Mouse (Mus musculus): ENCODE data around the gene Exosc10.

Exosc10 gene

DNA sequence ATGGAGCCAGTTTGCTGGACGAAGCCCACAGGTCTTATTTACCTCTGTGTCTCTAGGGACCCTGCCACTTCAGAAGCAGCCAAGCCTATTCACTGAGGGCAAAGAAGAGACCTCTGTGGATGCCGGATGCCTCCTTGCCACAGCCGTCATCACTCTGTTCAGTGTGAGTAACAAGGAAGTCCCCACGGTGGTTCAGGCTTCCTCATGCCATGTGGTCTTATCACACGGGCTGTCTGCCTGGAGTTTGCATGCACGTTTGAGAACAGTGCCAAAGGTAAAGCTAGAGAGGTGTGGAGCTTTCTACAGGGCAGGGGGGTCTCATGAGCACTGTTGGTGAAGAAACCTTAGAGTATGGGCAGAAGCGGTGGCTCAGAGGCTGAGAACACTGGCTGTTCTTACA is 15.0 kb downstream of the Exosc10 start:
- no peak for DNase-seq

DNA sequence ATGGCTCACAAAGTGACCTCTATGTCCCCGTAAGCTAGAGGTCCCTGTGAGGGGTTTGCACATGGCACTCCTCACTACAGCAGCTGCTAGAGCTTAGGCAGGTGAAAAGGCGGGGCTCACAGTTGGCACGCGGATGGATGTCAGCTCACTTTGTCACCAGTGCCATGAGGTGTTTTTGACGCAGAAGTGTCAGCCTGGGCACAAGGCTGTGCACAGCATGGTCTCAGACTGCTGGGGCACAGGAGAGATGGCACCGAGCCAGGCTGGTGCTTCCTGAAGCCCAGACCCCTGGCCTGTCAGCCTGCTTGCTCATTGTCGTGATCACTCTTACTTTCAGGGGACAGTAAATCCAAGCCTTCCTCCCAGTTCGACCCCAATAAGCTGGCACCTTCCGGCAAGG is 22.5 kb downstream of the Exosc10 start:
- peak; percentile 33 for DNase-seq

DNA sequence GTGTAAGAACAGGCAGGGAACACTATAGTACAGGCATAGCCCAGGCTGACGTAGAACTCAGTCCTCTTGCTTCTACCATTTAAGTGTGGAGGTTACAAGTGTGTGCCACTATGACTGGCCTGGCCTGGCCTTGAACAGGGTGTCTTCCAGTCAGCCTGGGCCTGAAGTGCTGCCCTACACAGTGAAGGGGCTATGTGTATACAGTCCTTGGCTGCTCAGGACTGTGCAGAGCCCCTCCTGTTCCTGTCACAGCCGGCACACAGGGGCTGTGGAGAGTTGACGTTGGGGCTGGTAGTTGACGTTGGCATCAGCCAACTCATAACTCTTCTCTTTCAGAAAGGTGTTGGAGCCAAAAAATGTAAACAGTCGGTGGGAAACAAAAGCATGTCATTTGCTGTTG is 23.2 kb downstream of the Exosc10 start:
- no peak for DNase-seq

DNA sequence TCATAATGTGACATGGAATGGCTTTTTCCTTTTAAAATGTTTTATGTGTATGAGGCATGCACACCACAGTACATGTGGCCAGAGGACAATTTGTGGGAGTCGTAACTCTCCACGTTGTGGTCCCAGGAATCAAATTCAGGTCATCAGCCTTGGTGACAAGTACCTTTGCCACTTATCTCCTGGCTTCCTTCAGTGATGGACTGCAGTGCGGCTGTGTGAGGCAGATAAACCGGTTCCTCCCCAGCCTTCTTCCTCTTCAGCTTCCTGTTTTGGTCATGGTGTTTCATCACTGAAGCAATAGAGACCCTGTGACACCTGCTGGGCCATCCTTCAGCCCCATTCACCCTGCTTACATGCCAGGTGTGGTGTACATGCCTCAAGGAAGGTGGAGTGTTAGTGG is 25.0 kb downstream of the Exosc10 start:
- no peak for DNase-seq

DNA sequence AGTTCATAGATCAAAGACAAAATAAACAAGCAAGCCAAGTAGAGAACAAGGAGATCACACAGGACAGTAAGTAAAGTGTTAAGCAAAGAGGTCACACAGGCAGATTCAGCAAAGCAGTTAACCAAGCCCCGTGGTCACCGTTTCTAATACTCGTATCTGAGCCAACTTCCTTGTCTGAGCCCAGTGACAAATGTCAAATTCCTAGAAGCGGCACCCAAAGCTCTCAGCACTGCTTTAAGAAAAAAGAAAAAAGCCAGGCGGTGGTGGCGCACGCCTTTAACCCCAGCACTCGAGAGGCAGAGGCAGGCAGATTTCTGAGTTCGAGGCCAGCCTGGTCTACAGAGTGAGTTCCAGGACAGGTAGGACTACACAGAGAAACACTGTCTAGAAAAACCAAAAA is 28.4 kb downstream of the Exosc10 start:
- DNase-seq: no peak

DNA sequence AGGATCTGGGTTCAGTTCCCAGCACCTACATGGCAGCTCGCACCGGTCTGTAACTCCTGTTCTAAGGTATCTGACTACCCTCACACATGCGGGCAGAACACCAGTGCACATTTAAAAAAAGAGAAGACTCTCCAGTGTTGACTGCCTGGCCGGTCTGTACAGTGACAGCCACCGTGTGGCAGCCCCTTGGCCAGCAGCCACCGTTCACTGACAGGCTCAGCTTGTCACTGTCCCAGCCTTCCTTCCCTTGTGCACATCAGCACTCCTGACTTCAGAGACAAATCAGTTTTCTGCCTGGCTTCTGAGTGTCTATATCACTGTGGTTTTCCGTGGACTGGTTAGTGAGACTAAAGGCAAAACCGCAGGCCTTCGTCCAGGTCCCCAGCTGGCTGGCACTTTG is 30.6 kb downstream of the Exosc10 start:
- DNase-seq: no peak

DNA sequence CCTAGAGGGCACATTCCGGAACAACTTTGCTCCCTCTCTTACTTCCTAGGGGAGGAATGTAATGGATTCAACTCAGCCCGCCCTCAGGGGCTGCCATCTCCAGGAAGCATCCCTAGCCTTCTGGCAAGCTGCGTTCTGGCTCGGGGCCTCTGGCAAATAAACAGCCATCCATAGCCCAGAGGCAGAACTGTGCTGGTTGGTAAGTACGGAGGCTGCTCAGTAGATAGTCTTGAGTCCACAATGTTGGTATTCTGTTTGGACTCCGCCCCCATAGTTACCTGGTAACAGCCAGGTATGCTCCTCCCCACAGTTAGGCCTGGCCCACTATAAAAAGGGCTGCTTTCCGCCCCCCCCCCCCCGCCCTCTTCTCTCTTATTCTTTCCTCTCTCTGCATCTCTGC is 31.3 kb downstream of the Exosc10 start:
- DNase-seq: peak; percentile 20

DNA sequence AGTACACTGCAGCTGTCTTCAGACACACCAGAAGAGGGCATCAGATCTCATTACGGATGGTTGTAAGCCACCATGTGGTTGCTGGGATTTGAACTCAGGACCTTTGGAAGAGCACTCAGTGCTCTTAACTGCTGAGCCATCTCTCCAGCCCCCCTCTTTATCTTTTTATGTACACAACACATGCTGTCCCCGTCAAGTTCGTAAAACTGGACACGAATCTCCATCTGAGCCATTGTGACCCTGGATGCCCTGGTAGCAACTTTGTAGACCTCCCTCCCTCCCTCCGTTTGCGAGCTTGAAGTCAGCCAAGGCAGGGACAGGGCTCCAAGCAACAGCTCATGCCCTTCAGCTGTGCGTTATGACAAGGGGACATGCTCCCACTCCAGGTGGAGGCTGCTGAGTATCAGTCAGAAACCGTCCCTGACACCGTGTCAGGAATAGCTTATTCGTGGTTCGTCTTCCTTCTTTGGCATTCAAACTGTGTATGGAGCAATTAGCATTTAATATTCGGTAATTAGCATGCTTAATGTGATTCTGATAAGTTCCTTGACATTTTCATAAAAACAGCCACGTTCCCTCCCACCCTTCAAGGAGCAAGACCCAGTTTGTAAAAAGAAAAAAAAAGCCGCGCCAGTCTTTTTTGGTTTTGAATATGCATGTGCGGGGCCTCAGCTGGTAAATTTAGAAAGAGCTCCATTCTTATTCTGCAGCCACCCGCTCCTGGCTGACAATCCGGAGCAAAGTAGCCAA is 32.4 kb downstream of the Exosc10 start:
- peak; percentile 22 for DNase-seq

DNA sequence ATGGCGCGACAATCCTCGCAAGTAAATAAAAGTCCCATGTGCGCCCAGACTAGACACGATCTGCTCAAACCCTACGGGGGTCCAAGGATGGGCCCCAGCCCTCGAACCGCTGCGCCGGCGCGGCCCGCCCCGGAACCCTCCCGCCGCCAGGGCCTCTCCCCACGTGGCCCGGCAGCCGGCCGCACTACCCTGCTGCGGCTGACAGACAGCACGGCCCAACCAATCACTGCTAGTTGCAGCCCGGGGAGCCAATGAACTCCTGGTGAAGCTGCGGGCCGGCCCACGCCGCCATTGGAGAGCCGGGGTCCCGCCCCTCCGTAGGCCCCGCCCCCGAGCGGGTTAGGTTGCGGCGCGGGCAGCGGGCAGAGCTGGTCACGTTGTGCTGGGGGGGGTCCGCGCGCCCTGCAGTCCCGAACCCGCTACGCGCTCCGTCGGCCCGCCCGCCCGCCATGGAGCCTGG is 33.0 kb downstream of the Exosc10 start, which contains the start of gene Srm:
Gene Srm (plus strand): TSS at position 333 of the 460 bp plus-strand sequence.
- DNase-seq: peak; percentile 97

DNA sequence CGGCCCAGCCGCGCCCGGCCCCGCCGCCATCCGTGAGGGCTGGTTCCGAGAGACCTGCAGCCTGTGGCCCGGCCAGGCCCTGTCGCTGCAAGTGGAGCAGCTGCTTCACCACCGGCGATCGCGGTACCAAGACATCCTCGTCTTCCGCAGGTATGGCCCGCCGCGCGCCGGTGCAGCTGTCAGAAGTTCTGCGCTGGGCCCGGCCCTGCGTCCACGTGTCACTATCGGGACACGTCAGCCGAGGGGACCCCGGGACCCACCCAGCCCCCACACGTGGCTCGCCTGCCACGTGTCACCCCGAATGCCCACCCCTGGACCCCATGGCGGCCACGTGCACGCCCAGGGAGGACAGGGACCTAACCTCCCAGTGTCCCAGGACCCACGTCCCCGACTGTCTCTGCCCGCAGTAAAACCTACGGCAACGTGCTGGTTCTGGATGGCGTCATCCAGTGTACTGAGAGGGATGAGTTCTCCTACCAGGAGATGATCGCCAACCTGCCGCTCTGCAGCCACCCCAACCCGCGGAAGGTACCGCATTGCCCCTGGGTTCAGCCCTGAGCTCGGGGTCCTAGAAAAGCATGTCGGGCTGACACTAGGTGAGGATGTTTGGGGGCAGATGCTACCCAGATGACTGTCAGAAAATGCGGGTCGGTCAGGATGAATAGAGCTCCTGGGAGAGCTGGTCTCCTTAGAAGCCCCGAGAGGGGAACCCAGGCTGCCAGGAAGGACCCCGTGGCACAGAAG is 33.6 kb downstream of the Exosc10 start:
- DNase-seq: no peak

DNA sequence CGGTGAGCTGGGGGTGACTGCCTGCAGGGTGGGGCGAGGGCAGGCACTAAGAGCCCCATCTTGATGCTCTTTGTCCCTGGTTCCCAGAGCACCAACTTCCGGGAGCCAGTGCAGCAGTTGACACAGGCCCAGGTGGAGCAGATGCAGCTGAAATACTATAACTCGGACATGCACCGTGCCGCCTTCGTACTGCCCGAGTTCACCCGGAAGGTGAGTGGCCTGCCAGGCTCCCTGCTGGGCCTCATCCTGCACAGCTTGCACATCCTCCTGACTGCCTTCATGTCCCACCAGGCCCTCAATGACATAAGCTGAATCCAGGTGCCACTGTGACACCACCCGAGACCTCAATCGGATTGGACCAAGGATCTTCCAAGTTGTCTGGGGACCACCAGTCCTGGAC is 35.8 kb downstream of the Exosc10 start:
- DNase-seq: peak; percentile 35

DNA sequence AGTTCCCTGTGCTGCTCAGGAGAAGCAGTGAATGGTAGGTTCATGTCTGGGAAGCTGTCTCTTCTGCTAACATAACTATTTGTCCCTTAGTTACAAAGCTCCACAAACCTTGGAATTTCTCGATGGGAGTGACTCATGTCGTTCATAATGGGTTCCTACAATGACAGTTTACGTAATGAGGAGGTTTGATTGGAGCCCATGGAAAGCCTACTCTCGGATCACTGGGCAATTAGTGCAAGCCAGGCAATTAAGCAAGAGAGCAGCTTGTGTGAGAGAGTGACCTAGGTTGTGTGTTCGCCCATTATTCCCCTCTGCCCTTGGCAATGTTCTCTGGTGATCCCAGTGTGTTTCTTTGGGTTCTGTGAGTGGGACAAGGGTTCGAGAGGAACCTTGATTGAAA is 37.7 kb downstream of the Exosc10 start:
- DNase-seq: no peak

DNA sequence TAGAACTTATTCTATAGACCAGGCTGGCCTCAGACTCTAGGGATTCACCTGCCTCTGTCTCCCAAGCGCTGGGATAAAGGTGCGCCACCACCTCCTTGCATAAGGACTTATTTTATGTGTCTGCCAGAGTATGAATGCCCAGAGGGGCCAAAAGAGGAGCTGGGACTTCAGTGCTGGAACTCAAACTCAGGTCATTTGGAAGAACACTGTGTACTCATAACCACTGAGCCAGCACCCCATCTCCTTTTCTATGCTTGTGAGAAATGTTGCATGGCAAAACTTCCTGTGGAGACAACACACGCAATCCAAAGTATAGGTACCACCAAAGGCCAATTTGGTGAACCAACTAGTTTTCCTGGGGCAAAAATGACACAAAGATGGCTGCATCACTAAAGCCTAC is 38.5 kb downstream of the Exosc10 start:
- DNase-seq: no peak

DNA sequence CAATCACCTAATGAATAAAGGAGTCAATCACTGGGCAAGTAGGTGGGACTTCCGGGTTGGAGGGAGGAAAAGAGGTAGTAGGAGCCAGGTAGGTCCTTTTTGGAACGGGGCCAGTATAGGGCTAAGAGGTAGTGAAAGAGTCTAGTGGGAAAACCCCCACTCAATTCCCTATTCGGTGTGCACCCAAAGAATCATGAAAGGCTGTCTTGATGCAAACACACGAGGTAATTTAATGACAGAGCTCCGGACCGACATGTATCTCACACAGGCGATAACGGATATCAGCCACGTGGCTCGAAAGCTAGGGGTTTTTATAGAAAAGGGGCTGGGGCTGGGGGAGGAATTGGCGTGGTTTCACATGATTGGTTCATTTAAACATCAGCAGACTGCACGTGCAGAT is 40.6 kb downstream of the Exosc10 start:
- DNase-seq: no peak

DNA sequence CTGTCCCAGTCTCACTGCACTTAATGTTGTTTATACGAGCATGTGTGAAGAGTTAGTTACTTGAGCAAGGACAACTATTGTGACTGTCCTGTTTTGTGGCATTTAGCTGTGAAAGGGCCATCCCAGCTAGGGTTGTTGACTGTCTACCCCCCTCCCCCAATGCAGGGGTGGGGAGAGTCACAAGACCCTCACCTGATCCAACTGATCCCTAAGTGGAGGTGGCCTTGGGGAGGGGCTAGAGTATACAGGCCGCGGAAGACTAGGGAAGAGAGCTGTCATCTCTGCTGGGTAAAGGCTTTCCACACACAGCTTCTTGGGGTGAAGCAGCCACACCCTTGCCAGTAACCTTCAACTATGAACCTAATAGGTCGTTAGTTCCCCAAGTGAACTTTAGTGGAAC is 42.1 kb downstream of the Exosc10 start:
- DNase-seq: no peak

DNA sequence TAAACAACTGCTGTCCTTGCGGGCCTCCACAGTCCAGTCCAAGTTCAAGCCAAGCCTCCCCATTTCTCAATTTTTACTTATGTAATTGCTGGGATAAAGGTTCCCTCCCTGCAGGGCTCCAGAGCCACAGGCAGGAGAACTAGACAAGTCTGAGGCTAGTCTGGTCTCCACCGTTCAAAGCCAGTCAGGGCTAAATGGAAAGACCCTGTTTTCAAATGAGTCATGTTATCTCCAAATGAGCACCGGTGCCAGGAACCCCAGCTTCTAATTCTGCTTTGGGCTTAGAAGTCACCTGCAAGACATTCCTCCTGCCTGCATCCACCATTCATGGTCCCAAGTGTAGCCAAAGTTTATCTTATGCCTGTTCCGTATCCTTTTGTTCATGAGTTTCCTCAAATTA is 43.6 kb downstream of the Exosc10 start:
- no peak for DNase-seq

DNA sequence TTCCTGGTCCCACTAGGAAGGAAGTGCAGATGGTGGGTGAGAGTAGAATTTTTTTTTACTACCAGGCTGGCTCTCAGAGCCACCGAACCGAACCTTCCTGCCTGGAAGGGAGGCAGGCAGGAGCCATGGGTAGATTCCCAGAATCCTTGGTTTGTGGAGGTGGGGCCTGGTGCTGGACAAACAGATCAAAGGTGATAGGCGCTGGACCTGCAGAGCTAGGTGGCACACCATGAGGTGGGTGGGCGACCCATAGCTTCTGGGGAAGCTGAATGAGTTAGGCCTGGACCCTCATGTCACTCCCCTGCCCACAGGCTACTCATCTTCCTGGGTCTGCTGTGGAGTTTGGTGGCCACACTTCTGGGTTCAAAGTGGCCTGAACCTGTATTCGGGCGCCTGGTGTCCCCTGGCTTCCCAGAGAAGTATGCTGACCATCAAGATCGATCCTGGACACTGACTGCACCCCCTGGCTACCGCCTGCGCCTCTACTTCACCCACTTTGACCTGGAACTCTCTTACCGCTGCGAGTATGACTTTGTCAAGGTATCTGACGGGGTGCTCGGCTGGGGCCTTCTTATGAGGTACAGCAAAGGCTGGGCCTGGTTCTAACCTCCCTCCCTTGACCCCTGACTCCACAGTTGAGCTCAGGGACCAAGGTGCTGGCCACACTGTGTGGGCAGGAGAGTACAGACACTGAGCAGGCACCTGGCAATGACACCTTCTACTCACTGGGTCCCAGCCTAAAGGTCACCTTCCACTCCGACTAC is 44.3 kb downstream of the Exosc10 start, which contains the start of gene Masp2:
Gene Masp2 (plus strand): TSS at position 198 of the 764 bp plus-strand sequence.
- no peak for DNase-seq

DNA sequence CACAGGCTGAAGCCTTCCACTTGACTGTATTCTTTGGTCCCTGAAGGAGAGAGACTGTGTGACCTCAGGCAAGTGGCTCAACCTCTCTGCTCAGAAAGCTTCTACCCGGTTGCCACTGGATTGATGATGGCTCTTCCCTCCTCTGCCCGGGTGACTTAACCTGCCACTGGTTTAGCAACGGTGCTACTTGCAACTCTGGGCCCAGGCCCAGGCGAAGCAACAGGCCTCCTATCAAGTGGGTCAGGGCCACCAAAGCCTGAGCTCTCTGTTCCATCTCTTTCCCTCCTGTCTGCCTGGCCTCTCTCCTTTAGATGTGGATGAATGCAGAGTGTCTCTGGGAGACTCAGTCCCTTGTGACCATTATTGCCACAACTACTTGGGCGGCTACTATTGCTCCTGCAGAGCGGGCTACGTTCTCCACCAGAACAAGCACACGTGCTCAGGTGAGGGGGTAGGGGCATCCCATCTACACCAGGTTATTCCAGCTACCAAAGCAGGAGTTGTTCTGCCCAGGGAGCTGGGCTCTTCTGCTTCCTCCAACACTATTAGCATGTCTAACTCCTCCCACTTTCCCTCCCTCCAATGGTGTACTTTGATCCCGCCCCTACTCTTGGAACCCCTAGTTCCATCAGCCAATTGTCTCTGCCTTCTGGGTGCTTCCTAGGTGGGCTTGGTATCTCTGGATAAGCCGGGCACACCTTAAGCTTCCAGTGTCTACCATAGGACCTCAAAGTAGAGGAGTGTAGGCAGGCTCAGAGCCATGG is 45.3 kb downstream of the Exosc10 start:
- DNase-seq: no peak

DNA sequence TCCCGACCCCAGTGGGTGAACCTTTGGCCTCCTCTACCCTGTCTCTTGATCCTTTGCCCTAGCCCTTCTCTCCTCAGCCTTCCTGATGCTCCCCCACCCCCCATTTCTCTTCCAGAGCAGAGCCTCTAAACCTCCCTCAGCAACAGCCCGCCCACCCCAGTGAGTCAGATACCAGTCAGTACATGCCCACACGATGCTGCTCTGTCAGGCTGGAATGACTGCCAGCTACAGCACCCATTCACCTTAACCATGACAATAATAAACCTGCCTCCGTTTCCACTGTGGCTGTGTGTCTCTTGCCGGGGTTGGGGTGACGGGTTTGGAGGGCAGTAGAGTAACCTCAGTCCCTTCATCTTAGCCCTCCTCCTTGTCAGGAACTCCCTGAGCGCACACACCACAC is 45.9 kb downstream of the Exosc10 start:
- DNase-seq: no peak

DNA sequence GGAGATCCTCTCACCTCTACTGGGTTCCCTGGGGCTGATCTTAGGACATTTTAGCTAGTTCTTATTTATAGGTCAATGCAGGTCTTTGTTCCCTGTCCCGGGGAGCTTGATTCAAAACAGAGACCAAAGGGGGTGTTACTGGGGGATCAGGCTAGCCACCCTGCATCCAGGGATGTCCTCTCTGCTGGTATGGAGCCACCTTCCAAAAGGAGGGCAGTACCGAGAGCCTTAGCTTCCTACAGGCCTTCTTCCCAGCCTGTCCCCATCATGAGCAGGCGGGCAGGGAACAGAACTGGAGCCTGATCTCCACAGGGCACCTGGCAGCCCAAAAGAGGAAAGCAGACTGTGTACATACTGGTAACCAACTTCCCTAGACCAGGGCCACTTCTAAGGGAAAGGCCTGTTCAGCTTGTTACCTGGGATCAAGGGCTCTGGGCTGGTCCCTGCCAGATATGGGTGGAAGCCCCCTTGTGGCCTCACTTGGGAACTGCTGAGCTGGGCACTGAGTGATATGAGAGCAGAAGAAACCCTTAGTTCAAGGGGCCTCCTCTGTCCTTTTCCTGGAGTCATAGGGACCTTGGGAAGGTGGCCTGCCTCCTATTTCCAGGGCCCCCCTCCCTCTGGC is 46.4 kb downstream of the Exosc10 start:
- peak; percentile 47 for DNase-seq

DNA sequence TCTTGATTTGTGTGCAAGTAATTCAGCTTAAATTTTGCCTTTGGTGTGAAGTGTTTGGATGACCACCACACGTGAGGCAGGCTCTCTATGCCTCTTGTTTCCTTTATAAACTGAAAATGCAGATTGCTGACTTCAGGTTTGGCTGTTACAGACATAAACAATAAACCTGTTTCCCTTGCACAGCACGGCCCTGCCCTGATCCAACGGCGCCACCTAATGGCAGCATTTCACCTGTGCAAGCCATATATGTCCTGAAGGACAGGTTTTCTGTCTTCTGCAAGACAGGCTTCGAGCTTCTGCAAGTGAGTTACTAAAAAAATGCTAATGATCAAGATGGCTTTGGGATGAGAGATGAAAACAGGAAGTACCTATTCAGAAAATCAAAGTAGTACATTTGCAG is 49.5 kb downstream of the Exosc10 start:
- peak; percentile 57 for DNase-seq

DNA sequence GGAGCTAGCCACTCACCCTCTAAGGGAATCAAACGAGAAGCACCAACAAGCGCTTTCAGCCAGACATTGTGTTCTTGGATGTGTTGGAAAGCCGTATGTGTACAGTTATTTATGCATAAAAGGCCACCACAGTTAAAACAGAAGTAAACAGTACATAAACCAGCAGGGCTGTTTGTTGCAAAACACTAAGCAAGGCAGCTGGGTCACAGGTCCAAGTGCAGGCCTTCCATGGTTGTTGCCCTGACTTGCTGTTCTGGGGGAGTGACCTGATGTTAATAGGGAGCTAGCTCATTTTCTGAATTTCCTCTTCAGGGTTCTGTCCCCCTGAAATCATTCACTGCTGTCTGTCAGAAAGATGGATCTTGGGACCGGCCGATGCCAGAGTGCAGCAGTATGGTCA is 51.6 kb downstream of the Exosc10 start:
- DNase-seq: no peak
